Mouse (Mus musculus) embryonic facial prominence, embryonic 13.5 days (tissue): ENCODE data around the gene Map7. TPM values are rescaled to one million over a fixed set of nuclear protein-coding genes. Genes with fewer than 3 reads are reported as not detected.

ENCODE experiments used
- ATAC-seq: fragments of 200-750 bp; cut with Nextera tagmentation; 2 replicates; pipeline ENCODE4 v1.8.0; 2017; ENCODE audit warnings: low read depth; ENCODE audit not compliant: insufficient number of reproducible peaks, insufficient read depth, low FRiP score, low TSS enrichment
- H3K27ac ChIP-seq: fragments of 300-500 bp; sonication (generic); 2 replicates; pipeline ENCODE4 v1.5.1; 2015; ENCODE audit warnings: moderate library complexity, mild to moderate bottlenecking, inconsistent platforms
- H3K27me3 ChIP-seq: fragments of 300-500 bp; sonication (generic); 2 replicates; pipeline ENCODE4 v1.6.1; 2015; ENCODE audit warnings: mild to moderate bottlenecking, inconsistent platforms
- H3K36me3 ChIP-seq: fragments of 300-500 bp; sonication (generic); 2 replicates; pipeline ENCODE4 v1.6.1; 2015; ENCODE audit warnings: mild to moderate bottlenecking, inconsistent platforms
- H3K4me1 ChIP-seq: fragments of 300-500 bp; sonication (generic); 2 replicates; pipeline ENCODE4 v1.6.1; 2015; ENCODE audit warnings: inconsistent platforms
- H3K4me2 ChIP-seq: fragments of 300-500 bp; sonication (generic); 2 replicates; pipeline ENCODE4 v1.6.1; 2015; ENCODE audit warnings: moderate library complexity, mild to moderate bottlenecking, inconsistent platforms
- H3K4me3 ChIP-seq: fragments of 300-500 bp; sonication (generic); 2 replicates; pipeline ENCODE4 v1.5.1; 2015; ENCODE audit warnings: mild to moderate bottlenecking, inconsistent platforms
- H3K9ac ChIP-seq: fragments of 300-500 bp; sonication (generic); 2 replicates; pipeline ENCODE4 v1.6.1; 2015; ENCODE audit warnings: mild to moderate bottlenecking, inconsistent platforms
- H3K9me3 ChIP-seq: fragments of 300-500 bp; sonication (generic); 2 replicates; pipeline ENCODE4 v1.6.1; 2016; ENCODE audit warnings: inconsistent platforms
- WGBS: fragments of 180-500 bp; shearing (Covaris S2); methylation state at CpG from one replicate; pipeline ENCODE4 v1.1.7; 2015; ENCODE audit warnings: mixed read lengths; 5-methylcytosine and 5-hydroxymethylcytosine counted together
- polyA plus RNA-seq: library from polyadenylated mRNA; unstranded; fragments of >200 nt; fragmentation: Nextera tagmentation; extraction: Ambion mirVana; gene quantifications from 2 replicates; pipeline ENCODE4 v1.2.1, GENCODE M21; 2015

Map7 gene
- polyA plus RNA-seq, 1 experiment from 2014 or later = 12.6 TPM

DNA sequence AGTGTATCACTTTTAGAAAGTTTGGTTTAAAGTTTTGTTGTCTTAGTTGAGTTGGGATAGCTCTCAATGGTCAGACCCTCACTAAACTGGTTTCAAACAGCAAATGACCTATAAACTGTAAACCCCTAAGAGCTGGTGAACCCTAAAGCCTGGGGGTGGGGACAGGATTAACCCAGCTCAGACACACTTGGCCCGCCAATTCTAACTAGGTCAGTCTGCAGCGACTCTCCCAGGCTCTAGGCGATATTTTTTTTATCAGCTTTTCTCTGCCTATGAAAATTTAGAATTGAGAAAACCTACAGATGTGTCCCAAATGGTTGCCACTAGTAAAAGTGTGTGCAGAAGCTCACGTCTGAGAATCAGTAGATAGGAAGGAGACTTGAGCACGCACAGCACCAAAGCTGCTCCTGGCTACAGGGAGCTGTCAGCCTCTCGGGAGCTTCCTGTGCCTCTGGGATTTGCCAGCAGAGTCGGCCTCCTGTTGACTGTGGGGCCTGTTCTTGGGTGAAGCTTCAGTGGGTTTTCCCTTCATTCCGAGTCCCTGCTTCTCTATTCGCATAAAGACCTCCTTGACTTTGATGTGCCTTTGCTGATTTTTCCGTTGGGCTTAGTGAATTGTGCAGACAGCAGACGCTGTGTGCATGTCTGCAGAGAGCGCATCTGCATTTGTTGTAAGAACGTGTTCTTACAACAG lies 46.7 kb downstream of the Map7 start:
- peaks cover 18% of the 10 kb centered on the region for H3K4me1 ChIP-seq
- H3K4me3 ChIP-seq = no peak overlapping the region
- no peak overlapping the region for H3K9ac ChIP-seq
- no peak overlapping the region for H3K4me2 ChIP-seq
- H3K27ac ChIP-seq = no peak overlapping the region
- no peaks in the 10 kb centered on the region for H3K27me3 ChIP-seq
- no peaks in the 10 kb centered on the region for H3K9me3 ChIP-seq
- no peaks in the 10 kb centered on the region for H3K36me3 ChIP-seq
- ATAC-seq = no peak
- WGBS = 28% methylated on average over 13 of the region's 13 CpGs

DNA sequence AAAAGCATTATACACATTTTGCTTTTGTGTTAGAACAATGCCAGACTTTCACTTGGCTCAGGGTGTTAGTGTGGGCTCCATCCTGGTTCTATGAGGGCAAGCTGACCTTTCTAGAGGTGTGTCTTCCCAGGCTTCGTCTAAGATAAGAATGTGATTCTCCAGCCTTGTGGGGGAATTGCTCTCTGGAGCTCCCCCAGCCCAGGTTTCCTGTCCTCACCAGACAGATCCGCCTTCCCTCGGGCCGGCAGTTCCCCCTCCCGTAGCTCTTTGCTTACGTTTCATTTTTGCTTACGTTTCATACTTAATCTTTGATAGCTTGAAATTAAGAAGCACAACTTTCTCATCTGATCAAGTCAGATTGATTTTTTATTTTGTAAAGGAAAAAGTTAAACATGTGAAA lies 48.8 kb downstream of the Map7 start:
- no peak for ATAC-seq
- no peak overlapping the region for H3K4me3 ChIP-seq
- peaks cover 4% of the 10 kb centered on the region; the same call in 1 of the 2 replicates for H3K27me3 ChIP-seq
- no peak overlapping the region for H3K9ac ChIP-seq
- H3K4me2 ChIP-seq = no peak overlapping the region
- no peak overlapping the region for H3K27ac ChIP-seq
- no peaks in the 10 kb centered on the region for H3K36me3 ChIP-seq
- WGBS = 68% methylated on average over 7 of the region's 7 CpGs
- no peaks in the 10 kb centered on the region for H3K9me3 ChIP-seq
- peaks cover 18% of the 10 kb centered on the region for H3K4me1 ChIP-seq

DNA sequence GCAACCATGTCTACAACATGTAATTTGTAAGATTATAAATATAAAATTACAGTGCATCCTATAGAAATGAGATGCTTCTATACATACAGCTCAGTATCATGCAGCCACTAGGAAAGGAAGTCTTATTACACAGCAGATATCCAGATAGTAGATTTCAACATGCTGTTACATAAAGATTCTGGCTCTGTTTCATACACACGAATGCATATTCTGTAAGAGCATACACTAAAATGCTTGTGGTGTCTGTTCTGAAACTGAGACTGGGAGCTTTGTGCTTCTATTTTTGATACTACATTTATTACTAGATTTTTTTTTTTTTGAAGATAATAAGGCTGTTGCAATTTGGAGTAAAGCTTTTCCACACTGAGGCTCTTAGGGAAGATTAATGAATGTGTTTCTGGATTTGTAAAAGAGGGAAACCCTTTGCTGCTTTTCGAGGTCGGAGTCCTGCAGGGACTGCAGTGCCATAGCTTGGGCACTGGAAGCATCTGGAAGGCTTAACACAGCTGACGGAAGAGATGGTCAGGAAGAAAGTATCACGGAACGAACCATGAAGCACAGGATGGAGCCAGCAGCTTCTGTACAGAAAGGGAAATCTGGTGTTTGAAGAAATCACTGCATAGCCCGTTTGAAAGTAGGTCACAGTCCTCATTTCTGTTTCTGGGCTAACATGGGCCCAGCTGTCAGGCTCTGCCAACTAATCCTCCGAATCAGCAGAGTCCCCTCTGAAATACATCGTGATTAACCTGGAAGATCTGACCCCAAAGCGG lies 50.9 kb downstream of the Map7 start:
- Histone ChIP-seq H3K4me2 (no peak overlapping the region), H3K9ac (no peak overlapping the region), H3K27ac (no peak overlapping the region), H3K27me3 (peaks cover 4% of the 10 kb centered on the region; the same call in 1 of the 2 replicates), H3K9me3 (no peaks in the 10 kb centered on the region), H3K4me1 (peaks cover 11% of the 10 kb centered on the region; the same call in 1 of the 2 replicates), H3K4me3 (no peak overlapping the region), H3K36me3 (no peaks in the 10 kb centered on the region)
- WGBS = 69% methylated on average over 10 of the region's 10 CpGs
- no peak for ATAC-seq

DNA sequence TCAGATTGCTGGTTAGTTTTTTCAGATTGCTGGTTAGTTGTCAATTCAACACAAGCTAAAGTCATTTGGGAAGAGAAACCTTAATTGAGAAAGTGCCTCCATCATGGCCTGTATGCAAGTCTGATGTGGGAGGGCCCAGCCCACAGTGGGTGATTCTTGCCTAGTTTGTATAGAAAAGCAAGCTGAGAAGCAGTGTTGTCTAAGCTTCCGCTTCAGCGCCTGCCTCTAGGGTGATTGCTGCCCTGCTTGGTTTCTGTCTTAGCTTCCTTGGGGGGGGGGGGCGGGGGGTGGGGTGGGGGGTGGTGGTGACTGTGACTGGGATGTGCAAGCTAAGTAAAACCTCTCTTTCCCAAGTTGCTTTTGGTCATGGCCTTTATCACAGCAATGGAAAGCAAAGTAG lies 53.0 kb downstream of the Map7 start:
- Histone ChIP-seq H3K4me2 (no peak overlapping the region), H3K4me1 (0 out of 2 replicates have a peak, but pooled peaks cover 4% of the 10 kb centered on the region), H3K36me3 (no peaks in the 10 kb centered on the region), H3K27ac (no peak overlapping the region), H3K9me3 (no peaks in the 10 kb centered on the region), H3K4me3 (no peak overlapping the region), H3K27me3 (peaks cover 4% of the 10 kb centered on the region; the same call in 1 of the 2 replicates), H3K9ac (no peak overlapping the region)
- whole genome bisulfite sequencing = 22% methylated on average over 3 of the region's 3 CpGs
- ATAC-seq = no peak

DNA sequence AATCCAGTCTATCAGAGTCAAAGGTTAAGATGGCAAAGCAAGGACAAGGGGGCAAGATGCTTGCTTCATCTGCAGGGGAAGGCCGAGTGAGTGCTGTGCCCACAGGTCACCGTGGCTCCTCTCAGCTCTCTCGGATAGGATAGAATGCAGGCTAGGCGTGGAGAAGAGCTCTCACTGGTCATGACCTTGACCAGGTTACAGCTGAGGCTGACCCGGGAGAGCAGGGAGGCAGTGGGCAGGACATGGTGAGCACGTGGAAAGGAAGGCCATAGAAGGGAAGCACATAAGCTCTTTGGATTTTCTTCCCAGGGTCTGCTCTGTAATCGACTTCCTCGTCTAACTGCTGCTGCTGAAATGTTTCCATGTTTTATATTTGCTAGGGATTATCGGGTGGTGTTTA lies 53.9 kb downstream of the Map7 start:
- no peak overlapping the region for H3K9ac ChIP-seq
- 60% methylated on average over 9 of the region's 9 CpGs for WGBS
- 0 out of 2 replicates have a peak, but pooled peaks cover 4% of the 10 kb centered on the region for H3K4me1 ChIP-seq
- H3K27ac ChIP-seq = no peak overlapping the region
- no peak overlapping the region for H3K4me2 ChIP-seq
- no peak for ATAC-seq
- no peaks in the 10 kb centered on the region for H3K9me3 ChIP-seq
- no peaks in the 10 kb centered on the region for H3K36me3 ChIP-seq
- H3K27me3 ChIP-seq = peaks cover 4% of the 10 kb centered on the region; the same call in 1 of the 2 replicates
- H3K4me3 ChIP-seq = no peak overlapping the region

DNA sequence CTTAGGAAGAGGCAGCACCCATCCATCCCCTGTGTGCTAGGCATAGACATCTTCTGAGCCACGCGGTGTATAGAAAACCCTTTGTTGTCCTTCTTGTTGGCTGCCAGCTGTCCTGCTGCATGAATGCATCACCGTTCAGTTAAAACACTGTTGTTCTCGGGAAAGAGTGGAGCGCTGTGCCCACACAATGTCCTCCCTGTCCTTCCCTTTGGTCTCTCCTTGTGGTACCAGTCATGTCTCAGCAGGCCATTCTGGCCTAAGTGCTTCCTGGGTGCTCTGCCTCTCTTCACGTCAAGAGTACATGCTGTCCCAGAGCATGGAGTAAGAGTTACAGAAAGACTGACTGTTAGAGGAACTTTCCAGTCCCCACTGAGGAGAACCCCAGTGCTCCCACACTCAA lies 54.5 kb downstream of the Map7 start:
- Histone ChIP-seq H3K36me3 (no peaks in the 10 kb centered on the region), H3K9me3 (no peaks in the 10 kb centered on the region), H3K4me3 (no peak overlapping the region), H3K27ac (no peak overlapping the region), H3K9ac (no peak overlapping the region), H3K4me2 (no peak overlapping the region), H3K4me1 (0 out of 2 replicates have a peak, but pooled peaks cover 4% of the 10 kb centered on the region), H3K27me3 (peaks cover 4% of the 10 kb centered on the region; the same call in 1 of the 2 replicates)
- no peak for ATAC-seq
- WGBS = 57% methylated on average over 6 of the region's 6 CpGs

DNA sequence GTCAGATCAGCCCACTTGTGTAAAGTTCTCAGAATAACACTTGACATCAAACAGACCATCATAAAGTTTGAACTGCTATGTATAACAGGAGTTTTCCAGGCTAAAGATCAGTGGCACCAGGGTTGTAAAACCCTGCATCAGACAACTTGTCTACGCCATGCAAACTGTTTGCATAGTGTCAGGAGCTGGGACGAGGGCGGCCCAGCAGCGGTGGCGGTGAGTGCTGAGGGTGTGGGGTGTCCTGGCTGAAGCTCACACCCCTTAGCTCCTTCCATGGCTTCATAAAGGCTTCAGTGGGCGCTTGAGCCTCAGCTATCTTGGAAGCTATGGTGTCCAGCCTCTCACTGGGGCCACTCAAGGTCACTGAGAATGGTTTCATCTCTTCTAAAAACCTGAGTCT lies 55.2 kb downstream of the Map7 start:
- no peaks in the 10 kb centered on the region for H3K9me3 ChIP-seq
- 91% methylated on average over 6 of the region's 6 CpGs for WGBS

DNA sequence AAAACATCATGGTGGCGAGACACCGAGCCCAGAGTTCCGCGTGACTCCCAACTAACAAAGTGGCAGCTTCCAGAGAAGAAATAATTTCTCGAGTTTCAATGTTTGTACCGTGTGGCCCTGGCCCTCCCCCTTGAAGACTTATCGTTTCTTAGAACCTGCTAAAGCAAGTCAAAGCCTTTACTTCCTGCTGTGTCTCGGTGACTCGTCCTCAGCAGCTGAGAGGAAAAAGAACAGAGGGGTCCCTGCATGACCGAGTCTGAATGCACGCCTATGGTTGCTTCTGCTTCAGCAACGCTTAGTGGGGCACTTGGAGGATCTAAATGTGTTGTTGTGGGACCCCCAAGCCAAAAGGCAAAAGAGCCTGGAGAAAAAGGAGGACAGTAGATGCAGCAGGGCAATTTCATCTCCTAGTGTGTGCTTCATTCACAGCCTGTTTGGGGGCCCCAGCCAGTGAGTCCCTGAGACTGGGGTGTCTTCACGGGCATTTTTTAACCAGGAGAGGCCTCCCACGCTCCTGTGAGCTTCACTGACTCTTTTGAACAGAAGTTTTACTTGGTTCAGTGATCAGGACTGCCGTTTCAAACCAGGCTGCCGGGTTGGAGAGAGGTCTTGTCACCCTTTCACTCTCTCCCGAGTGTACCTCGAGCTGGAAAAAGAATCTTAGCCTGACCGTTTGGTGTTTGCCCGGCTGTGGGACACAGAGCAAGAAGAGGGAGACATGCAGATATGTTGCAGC lies 56.6 kb downstream of the Map7 start:
- WGBS = 40% methylated on average over 20 of the region's 20 CpGs
- no peak for ATAC-seq

More for the DNA sequence above, 55.2 kb downstream of the Map7 start:
- Histone ChIP-seq H3K4me2 (no peak overlapping the region), H3K4me1 (0 out of 2 replicates have a peak, but pooled peaks cover 4% of the 10 kb centered on the region), H3K36me3 (no peaks in the 10 kb centered on the region), H3K4me3 (no peak overlapping the region), H3K27me3 (peaks cover 4% of the 10 kb centered on the region; the same call in 1 of the 2 replicates), H3K27ac (no peak overlapping the region), H3K9ac (no peak overlapping the region)
- ATAC-seq = no peak

DNA sequence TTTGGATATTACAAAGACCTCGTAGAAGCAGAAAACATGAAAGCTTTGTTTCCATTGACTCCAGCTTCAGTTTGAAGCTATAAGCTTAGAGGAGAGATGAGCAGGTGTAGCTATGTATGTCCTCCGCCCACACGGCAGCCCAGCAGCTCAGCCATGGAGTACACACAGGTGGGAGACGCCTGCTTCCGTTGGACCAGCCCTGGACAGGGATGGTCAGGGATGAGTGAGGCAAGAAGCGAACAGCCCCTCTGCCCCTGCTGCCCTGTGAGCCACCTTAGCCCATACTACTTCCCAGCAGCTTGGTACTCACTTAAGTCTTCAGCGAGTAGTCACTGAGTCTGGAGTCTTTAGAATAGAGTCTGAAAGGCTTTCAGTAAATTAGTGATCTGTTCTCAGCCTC lies 58.7 kb downstream of the Map7 start:
- 85% methylated on average over 7 of the region's 7 CpGs for WGBS
- ATAC-seq = no peak

More for the DNA sequence above, 56.6 kb downstream of the Map7 start:
- Histone ChIP-seq H3K36me3 (no peaks in the 10 kb centered on the region), H3K9me3 (no peaks in the 10 kb centered on the region), H3K27ac (no peak overlapping the region), H3K4me1 (no peaks in the 10 kb centered on the region), H3K4me2 (no peak overlapping the region), H3K27me3 (peaks cover 4% of the 10 kb centered on the region; the same call in 1 of the 2 replicates), H3K9ac (no peak overlapping the region), H3K4me3 (no peak overlapping the region)

DNA sequence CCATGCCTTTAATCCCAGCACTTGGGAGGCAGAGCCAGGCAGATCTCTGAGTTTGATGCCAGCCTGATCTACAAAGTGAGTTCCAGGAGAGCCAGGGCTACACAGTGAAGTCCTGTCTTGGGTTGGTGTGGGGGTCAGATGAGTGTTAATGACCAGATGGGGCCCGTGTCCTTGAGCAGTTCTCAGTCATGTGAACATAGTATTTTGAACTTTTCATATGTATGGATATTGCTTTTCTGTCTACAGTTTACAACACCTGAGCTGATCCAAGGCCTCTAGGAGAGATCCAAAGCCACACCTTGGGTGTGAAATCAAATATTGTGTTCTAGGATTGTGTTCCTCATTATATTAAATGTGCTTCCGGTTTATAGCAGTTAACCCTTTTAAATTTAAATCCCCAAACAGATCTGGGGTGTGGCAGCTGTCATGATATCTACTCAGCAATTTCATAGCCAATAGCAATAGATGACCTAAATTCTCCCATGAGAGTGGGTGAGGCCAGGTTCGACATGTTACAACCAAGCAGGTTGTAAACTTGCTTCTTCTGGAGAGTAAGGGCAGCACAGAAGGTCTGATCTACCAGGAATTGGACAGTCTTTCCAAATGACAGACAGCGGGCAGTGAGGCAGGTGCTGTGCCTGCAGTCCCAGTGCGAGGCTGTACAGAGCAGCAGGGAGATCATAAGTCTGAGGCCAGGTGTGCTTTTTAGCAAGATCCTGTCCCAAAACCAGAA lies 61.5 kb downstream of the Map7 start:
- Histone ChIP-seq H3K27ac (no peak overlapping the region), H3K9me3 (no peaks in the 10 kb centered on the region), H3K36me3 (no peaks in the 10 kb centered on the region), H3K27me3 (no peaks in the 10 kb centered on the region), H3K4me2 (no peak overlapping the region), H3K4me1 (peaks cover 3% of the 10 kb centered on the region; the same call in 1 of the 2 replicates), H3K9ac (no peak overlapping the region), H3K4me3 (no peak overlapping the region)
- ATAC-seq = no peak
- 79% methylated on average over 5 of the region's 5 CpGs for WGBS

More for the DNA sequence above, 58.7 kb downstream of the Map7 start:
- Histone ChIP-seq H3K4me1 (no peaks in the 10 kb centered on the region), H3K9ac (no peak overlapping the region), H3K9me3 (no peaks in the 10 kb centered on the region), H3K36me3 (no peaks in the 10 kb centered on the region), H3K4me3 (no peak overlapping the region), H3K27me3 (no peaks in the 10 kb centered on the region), H3K27ac (no peak overlapping the region), H3K4me2 (no peak overlapping the region)

DNA sequence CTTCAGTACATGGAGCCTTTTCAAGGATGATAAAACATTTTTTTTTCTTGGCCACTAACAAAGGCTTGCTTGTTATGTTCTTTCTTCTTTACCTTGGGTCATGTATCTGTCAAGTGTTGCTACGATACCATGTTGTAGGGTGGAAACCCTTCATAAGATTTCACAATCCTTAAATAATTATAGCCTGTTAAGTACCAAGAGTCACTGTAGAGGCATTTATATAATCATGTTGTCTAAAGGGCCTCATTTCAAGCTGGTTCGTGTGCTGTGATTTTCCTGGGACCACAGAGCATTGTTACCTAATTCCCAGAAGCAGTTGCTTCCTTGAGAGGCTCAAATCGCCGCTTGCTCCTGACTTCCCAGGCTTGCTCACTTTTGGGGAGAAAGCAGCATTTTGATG lies 66.1 kb downstream of the Map7 start:
- no peak overlapping the region for H3K4me2 ChIP-seq
- H3K4me3 ChIP-seq = no peak overlapping the region
- no peak overlapping the region for H3K9ac ChIP-seq
- peaks cover 3% of the 10 kb centered on the region; the same call in 1 of the 2 replicates for H3K4me1 ChIP-seq
- H3K36me3 ChIP-seq = no peaks in the 10 kb centered on the region
- H3K27me3 ChIP-seq = no peaks in the 10 kb centered on the region
- no peak overlapping the region for H3K27ac ChIP-seq
- ATAC-seq = no peak
- 73% methylated on average over 4 of the region's 4 CpGs for WGBS
- no peaks in the 10 kb centered on the region for H3K9me3 ChIP-seq
